Mouse (Mus musculus) thymus, postnatal 10 days (tissue): Measurements from ENCODE around the gene Ggt1.
A peak's percentile ranks its signal among the peaks of the same experiment; 100 is the strongest.

Experiments
- DNase-seq, 2 experiments: peaks; one replicate each; pipeline ENCODE4 v3.0.0; 2021; ENCODE audit warnings: low spot score in 2 of 2

Ggt1 gene

GRCm38 (mm10) chr10:75632633-75633032, 71.2 kb downstream of the Ggt1 start:
- no peak for DNase-seq

GRCm38 (mm10) chr10:75633048-75633447, 71.6 kb downstream of the Ggt1 start:
- no peak for DNase-seq

GRCm38 (mm10) chr10:75633576-75634139, 72.3 kb downstream of the Ggt1 start:
- no peak for DNase-seq

GRCm38 (mm10) chr10:75634610-75635009, 73.2 kb downstream of the Ggt1 start:
- no peak for DNase-seq

GRCm38 (mm10) chr10:75635019-75635692, 73.8 kb downstream of the Ggt1 start:
- no peak for DNase-seq

GRCm38 (mm10) chr10:75635693-75636055, 74.3 kb downstream of the Ggt1 start:
- DNase-seq, result peak; percentile 56 to 81
